Mouse (Mus musculus): ENCODE measurements around the gene Stoml3.
A peak's percentile ranks its signal among the peaks of the same experiment; 100 is the strongest.

The Stoml3 gene

DNA sequence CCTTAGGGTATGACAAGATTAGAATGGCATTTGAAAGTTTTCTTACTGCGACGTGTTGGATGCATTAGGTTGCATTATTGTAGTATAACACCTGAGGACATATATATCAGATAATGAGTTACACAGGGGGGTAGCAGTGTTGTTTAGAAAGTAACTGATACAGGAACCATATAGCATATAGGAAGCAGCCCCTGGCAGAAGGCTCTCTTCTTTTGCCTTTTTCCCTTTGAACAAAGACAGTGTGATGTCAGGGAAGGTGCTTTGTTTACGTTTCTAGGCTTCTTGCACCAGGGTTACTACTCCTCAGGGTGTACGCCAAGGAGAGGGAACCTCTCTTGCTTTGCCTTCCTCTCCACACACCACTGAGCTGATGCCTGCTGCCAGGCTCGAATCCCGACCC lies at the start of gene Stoml3:
Gene Stoml3, plus strand, starts transcription at position 301 of the 400 bp plus-strand sequence.
- no peak for DNase-seq (ENCODE audit: low spot score)

DNA sequence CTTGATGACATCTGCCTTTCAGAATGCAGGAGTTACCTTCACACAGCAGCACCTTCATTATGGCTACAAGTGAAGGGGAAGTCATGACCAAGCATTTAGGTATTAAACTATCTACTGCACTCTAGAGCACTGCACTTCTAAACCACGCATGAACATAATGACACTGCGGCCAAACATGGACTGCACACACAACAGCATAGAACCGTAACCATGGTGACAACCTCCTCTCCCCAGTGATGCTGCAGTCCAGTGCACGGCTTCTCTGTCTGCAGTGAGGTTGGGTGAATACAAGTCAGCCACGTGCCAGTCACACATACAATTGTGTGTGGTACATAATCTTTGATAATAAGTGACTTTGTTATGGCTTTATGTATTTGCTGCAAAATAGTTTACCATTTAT lies 42.9 kb upstream of the Stoml3 start:
- no peak for DNase-seq (ENCODE audit: low spot score)

DNA sequence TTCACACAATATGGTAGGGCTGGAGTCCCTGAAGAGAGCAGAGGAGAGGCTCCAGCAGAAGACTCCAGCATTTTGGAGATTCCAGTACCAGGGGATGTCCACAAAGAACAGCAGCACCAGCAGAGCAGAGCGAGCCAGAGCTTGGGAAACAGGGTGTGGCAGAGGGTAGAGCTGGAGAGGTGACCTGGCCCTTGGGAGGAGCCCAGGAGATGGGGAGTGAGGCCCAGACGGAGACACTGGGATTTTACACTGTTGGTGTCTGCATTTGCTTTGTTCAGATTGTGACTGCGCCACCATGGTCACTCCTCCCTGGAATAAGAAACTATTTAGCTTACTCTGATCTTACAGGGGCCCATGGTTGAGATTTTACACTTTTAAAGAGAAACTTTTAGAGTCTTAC lies 41.7 kb upstream of the Stoml3 start:
- no peak for DNase-seq (ENCODE audit: low spot score)

DNA sequence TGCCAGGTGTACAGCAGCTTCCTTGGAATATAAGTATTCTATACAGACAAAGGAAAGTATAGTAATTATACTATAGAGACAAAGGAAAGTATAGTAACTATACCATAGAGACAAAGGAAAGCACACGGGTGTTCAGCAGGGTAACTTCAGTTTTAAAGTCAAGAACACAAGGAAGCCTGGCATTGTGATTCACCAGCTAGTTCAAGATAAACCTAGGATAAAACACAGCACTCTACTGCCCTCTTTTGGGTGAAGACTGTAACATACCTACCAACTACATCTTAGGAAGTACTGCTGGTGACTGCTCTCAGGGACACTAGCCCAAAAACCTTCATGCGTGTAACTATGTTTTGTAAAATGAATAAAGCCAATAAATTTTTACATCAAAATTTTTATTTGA lies 40.2 kb upstream of the Stoml3 start:
- DNase-seq (ENCODE audit: low spot score) = peak; percentile 29

DNA sequence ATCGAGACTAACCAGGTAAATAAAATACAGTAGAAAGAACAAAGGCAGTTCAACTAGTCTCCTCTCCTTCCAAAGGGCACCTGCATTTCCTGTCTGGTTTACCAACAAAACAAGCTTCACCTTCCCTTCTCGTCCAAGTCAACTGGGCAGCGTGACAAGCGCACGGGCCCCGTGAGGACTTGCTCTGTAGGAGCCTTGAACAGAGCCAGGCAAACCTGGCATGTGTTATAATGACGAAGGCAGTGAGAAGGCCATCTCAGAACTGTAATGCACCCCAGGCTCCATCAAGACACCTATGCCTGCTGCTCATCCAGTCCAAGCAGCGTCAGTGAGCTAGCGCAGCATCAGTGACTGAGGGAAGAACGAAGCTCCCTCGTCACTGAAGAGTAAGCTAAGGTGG lies 37.8 kb upstream of the Stoml3 start:
- DNase-seq (ENCODE audit: low spot score) = no peak

DNA sequence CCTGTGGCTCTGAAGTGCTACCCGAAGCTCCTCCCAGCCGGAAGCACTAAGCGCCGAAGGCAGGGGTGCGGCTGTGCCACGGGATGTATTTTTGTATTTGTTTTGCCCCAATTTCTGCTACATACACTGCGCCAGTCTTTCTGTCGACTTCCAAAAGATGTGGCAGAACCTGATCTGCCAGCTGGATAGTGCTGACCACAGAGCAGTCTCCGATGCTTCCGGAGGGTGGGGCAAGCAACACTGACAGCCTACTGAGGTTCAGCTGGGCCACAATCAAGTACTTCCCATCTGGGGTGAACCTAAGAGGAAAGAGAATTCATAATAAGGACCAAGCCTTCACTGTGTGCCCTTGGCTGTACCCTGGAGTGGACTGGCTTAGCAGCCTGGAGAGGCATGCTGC lies 36.1 kb upstream of the Stoml3 start:
- no peak for DNase-seq (ENCODE audit: low spot score)

DNA sequence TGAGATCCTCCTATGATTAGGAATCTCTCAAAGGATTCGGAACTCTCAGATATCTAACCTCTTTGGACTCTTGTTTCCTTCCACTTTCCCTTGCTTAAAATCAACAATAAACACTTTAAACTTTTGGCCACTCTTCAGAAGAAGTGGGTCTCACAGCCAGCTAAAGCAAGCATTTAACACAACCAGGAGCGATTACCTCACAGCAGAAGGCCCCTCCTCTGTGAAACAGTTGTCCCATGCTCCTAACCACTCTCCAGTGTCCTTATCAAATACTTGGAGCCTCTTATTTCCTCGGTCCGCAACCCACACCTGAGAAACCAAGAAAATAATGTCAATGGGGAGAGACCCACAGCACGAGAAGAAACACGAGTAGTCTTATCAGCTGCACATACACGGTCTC lies 35.1 kb upstream of the Stoml3 start:
- no peak for DNase-seq (ENCODE audit: low spot score)

DNA sequence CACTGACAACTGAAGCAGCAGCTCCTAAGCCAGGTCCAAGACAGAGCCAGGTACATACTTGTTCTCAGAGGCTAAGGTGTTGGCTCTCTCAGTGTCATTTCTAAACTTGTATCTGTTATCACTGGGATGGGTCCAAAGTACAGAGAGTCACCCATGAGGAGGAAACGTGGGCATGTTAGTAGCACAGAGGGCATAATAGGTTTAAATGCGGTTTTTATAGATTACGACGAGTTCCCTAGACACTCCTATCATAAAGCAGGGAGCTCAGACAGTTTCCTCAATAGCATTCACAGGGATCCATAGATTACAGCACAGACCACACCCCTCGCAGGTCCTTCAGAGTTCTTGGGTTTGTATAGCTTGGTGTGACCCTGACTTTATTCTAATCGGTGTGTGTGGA lies 34.4 kb upstream of the Stoml3 start:
- DNase-seq (ENCODE audit: low spot score) = no peak

DNA sequence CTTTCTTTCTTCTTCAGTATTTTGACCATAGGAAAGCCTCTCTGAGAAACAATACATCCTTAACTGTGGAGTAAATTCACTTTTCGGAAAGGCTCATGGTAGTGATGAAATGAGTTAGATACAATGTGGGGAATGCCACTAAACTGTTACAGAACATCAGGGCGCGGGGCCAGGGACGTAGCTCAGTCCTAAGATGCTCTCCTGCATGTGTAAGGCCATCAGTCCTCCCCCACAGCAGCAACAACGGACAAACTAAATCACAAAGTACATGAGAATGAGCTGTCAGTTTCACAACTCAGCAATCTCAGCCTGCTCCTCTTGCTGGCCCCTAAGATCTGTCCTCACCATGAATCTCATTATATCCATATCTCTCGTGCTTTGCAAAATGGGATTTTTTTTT lies 33.9 kb upstream of the Stoml3 start:
- DNase-seq (ENCODE audit: low spot score) = no peak

DNA sequence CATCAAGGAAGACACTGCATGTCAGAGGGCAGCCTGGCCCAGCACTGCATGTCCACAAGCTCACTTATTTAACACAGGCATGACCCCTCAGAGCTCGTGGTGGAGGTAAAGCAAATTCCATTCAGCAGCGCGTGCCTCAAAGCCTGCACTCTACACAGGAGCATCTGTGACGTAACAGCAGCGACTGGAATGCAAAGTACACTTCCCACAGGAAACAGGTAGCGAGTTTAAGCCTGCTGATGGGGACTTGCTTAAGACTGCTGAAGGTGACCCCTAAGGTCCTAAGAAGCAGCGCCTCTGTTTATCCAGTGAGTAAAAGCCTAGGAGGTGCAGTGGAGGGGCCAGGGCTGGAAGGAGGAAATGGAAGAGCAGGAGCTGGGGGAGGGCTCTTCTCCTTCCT lies 33.5 kb upstream of the Stoml3 start:
- no peak for DNase-seq (ENCODE audit: low spot score)

DNA sequence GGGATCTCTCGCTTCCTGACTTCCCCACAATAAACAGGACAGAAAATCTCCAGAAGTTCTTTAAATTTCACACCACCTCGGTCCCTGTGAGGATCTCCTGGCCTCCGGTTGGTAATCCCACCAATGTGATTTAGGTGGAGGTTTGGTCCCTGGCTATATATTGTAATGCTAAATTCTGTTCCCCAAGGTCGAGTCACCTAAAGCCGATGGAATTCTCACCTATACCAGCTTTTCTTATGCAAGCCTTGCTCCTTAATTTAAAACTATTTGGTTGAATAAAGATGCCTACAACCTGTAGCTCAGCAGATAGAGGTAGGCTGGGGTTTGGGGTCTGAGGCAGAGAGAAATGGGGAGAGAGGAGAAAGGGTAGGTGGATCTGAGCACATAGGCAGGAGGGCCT lies 30.7 kb upstream of the Stoml3 start:
- no peak for DNase-seq (ENCODE audit: low spot score)

DNA sequence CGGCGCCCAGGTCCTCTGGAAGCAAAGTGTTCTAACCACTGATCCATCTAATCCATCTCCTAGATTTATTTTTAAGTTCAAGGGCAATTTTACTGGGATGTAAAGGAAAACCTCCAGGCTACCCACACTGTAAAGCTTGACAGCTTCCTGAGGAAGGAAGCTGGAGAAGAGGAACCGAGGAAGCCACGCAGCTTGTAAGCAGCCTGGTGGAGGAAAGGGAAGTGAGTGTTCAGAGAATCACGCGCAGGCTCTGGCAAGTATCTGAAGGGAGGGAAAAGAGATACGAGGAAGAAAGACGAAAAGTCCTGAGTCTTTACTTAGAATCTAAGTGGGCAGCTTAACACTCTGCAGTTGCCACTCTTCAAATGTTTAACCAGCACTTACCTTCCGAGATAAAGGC lies 28.3 kb upstream of the Stoml3 start:
- no peak for DNase-seq (ENCODE audit: low spot score)

DNA sequence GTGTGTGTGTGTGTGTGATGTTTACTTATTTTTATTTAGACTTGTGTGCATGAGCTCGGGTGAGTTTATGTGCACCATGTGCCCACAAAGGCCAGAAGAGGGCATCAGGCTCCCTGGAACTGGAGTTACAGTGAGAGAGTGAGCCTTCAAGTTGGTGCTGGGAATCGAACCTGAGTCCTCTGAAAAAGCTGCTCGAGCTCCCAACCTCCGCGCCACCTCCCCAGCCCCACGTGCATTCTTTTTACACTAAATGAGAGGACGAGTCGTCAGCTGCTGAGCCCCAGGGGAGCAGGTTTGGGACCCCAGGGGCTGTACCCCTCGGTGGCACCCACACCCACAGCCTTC lies 25.8 kb upstream of the Stoml3 start:
- DNase-seq (ENCODE audit: low spot score) = no peak

DNA sequence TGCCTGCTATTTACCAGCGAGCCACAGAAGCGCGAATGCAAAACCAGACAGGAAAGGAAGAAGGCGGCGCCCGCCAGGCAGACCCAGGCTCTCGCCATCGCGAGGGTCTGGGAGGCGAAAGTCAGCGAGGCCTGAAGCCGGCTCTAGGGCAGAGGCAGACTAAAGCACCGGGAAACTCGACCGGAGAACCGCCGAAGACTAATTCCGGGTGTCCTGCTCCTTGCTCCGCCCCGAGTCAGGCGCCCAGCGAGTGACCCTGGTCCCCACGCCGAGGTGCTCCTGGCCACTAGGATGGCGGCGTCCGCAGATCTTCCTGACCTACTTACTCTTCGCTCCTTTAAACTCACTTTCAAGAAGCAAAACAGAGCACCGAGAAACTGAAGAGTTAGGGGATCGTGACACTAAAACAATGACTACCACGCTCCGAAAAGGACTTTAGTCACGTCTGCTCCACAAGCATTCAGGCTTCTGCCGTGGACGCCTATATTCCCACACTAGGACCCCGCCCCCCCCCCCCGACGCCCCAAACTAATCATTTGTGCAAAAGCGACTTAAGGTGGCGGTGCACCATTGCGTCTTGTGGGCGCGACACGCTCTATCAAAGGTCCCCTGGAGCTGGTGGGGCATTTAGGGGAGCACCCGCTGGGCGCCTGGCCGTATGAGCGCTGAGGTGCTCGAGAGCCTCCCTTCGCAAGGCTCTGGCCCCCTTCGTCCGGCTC lies 25.2 kb upstream of the Stoml3 start, which contains the start of the genes Nhlrc3 and Proser1:
Gene Nhlrc3, minus strand, starts transcription at position 287 of the 719 bp plus-strand sequence.
Gene Proser1, plus strand, starts transcription at position 621 of the 719 bp plus-strand sequence.
- peak; percentile 91 for DNase-seq (ENCODE audit: low spot score)

DNA sequence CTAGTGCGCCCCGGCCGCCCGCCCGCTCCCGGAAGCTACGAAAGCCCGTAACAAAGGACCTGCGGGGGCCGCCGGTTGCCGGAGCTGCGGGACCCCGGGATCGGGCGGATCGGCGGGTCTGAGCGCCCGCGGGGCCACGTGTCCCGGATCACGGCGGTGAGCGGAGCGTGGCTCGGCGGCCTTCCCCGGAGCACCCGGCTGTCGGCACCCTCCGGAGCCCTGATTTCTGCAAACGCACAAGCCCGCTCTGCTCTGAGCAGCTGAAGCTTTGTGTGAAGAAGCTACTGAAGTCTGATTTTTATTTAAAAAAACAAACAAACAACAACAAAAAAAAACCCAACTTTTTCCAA lies 24.7 kb upstream of the Stoml3 start:
- DNase-seq (ENCODE audit: low spot score) = no peak

DNA sequence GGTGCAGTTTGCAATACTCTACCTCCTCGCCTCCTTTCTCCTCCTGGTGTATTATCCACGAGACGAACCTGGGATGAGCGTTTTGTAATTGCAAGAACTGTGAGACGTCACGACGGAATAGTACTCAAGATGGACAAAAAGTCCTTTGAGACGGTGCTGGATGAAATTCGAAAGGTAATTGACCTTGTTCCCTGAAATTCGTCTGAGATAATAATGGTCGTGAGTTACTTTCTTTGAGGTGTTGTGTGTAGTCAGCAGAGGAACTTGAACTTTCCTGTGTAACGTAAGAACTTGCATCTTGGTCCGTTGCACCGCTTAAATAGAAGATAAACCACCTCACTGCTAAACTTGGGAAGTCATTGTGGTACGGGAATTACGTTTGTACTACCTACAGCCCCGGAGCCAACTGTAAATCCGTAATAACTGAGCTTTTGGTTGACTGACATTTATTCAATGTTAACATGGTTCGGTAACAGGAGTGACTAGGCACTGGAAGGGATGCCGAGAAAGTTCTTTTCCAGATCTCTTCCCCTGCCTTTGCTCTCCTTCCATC lies 24.2 kb upstream of the Stoml3 start:
- DNase-seq (ENCODE audit: low spot score) = no peak

DNA sequence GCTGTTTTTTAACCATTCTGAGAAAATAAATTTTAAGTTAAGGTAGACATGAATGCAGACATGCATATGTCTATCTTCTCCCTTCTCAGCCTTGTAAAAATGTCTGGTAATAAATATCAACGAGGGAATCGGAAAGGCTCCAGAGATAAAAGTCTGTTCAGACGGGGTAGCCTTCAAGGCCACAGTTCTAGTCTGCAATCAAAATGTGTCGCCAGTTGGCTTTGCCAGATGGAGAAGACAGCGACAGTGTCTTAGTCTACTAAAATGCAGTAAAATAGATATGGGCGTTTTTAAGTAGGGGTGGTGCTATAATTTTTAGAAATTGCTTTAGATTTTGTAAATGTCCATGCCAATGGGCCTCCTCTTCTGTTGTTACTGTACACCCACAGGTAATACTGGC lies 23.1 kb upstream of the Stoml3 start:
- no peak for DNase-seq (ENCODE audit: low spot score)

DNA sequence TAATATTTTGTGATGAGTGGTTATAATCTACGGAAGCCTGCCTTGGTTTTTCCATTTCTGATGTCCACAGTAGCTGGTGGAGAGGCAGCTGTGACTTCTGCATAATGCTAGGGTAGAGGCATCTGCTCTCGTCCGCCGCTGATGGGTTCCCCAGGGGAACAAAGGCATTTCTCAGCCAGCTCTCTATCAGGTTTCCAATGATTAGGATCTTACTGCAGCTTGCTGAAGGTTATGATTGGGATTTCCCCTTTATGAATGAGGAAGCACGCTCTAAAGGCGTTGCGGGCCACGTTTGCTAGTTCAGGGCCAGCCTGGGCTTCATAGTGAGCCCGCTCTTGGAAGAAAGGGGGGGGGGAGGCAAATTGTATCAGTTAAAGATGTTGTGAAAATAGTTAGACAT lies 22.0 kb upstream of the Stoml3 start:
- no peak for DNase-seq (ENCODE audit: low spot score)

DNA sequence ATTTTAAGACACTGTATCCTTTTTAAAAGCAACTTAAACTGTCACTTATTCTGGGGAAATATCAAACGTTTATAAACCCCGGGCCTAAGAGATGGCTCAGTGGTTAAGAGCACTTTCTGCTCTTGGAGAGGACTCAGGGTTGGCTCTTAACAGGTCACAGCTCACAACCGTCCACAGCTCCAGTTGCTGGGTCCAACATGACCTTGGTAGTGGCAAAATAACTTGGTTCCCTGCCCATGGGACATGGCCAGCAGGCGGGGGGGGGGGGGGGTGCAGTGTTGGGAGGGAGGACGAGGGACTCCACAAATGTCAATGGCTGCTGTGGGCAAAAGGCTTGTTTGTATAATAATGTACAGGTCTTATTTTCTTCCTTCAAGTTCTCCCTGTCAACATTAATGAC lies 21.1 kb upstream of the Stoml3 start:
- DNase-seq (ENCODE audit: low spot score) = no peak

DNA sequence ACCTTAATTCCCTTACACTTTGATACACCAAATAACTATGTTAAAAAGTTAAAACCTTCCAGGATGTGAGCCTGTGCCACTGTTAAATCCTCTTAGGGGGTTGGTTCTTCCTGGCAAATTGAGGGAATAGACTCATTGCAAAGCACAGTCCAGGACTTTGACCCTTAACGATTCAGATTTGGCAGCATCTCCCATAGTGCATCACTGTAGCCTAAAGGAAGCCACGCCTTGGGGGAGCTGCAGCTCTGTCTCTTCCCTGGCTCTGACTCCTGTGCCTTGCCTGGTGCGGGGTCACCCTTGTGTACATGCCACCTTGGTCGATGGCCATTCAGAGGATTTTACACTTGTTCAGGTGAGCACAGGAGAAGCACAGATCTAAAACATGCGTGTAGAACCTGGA lies 18.8 kb upstream of the Stoml3 start:
- DNase-seq (ENCODE audit: low spot score) = no peak

DNA sequence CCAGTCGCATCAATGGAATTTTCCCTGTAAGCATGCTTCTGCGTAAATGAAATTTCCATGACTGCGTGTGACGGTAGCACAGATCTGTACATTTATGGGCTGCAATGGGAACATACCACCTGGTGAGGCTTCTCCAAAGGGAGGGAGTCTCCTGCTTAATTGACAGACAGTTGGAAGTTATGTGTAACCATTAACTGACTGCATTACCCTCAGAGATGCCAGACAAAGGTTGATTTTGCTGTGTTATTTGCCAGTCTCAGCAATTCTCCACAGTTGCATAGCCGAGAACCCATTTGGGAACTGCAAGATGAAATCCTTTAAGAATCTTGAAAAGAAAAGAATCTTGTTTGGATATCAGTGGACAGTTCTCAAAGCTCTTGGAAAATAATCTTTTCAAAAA lies 16.4 kb upstream of the Stoml3 start:
- no peak for DNase-seq (ENCODE audit: low spot score)

DNA sequence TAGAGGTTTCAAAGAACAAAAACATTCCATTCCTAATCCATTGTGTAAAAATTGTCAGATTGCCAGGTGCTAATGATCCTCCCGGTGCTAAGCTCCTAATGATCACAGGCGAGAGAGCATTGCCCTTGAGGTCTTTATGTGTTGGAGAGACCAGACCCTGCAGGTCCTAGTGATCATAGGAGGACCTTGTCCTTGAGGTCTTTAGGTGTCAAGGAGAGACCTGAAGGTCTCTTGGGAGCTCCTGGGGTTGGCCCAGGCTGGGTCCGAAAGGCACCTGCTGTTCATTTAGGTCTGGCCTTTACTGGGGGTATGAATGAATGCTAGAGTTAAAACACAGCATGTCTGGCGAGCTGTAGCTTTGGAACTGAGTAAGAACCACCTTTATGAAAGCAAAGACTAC lies 14.3 kb upstream of the Stoml3 start:
- DNase-seq (ENCODE audit: low spot score) = no peak

DNA sequence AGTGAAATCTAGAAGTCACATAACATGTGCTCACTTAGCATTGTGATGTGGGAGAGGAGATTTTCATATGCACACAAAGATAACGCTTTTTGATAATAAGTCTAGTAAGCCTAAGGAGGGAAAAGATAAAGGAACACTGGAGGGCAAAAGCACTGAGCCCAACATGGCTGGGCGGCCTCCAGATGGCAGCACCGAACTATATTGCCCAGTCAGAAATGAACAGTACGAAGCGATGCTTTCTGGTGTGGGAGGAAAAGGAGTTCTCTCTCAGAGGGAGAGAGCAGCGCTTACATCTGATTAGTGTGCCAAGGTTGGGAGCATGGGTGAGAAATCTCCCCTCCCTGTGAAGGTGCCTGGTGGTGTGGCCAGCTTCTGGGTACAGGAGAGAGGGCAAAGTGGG lies 12.6 kb upstream of the Stoml3 start:
- no peak for DNase-seq (ENCODE audit: low spot score)

DNA sequence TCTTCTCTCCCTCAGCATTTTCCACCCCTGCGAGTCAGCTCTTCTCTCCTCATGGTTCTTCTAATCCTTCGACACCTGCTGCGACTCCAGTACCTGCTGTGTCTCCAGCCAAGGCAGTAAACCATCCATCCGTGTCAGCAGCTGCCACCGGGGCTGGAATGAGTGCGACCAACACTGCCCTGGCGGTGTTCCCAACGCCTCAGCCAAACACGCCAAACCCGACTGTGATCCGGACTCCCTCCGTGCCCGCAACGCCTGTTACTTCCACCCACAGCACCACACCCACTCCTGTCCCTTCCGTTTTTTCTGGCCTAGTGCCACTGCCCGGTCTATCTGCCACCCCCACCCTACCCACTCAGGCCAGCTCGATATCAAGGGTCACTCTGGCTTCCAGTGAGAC lies 11.0 kb upstream of the Stoml3 start:
- DNase-seq (ENCODE audit: low spot score) = no peak

Measured in T-cell, adult 2 months (primary cell).